Mouse (Mus musculus): ENCODE results near the gene 2900092C05Rik.
A peak's percentile ranks its signal among the peaks of the same experiment; 100 is the strongest.

2900092C05Rik gene

GRCm38 (mm10) chr7:12512217-12512616 is at the start of gene 2900092C05Rik:
Gene 2900092C05Rik (plus strand): TSS chr7:12512517.
- DNase-seq (ENCODE audit: extremely low spot score): no peak

GRCm38 (mm10) chr7:12478158-12479008 is 33.9 kb upstream of the 2900092C05Rik start, which contains the start of gene Zfp606:
Gene Zfp606 (plus strand): TSS chr7:12478293.
- peak; percentile 85 for DNase-seq (ENCODE audit: extremely low spot score)

- DNase-seq (ENCODE audit: extremely low spot score): no peak
These were observed 33.3 kb upstream of the 2900092C05Rik start for GRCm38 (mm10) chr7:12479009-12479346.

GRCm38 (mm10) chr7:12479525-12479924 is 32.8 kb upstream of the 2900092C05Rik start:
- DNase-seq (ENCODE audit: extremely low spot score): no peak

- DNase-seq (ENCODE audit: extremely low spot score): no peak
These were observed 28.5 kb upstream of the 2900092C05Rik start for GRCm38 (mm10) chr7:12483771-12484170.

- no peak for DNase-seq (ENCODE audit: extremely low spot score)
These were observed 26.4 kb upstream of the 2900092C05Rik start for GRCm38 (mm10) chr7:12485956-12486355.

- no peak for DNase-seq (ENCODE audit: extremely low spot score)
These were observed 25.6 kb upstream of the 2900092C05Rik start for GRCm38 (mm10) chr7:12486691-12487090.

GRCm38 (mm10) chr7:12510913-12511312 is 1.4 kb upstream of the 2900092C05Rik start:
- no peak for DNase-seq (ENCODE audit: extremely low spot score)
